Mouse (Mus musculus): ENCODE data around the gene Gm49721.
"Not testable (repeated sequence)": the region's sequence is repeated elsewhere in the genome, so short reads cannot be mapped to it uniquely, and the experiment has no call there.

- not testable (repeated sequence) for TF ChIP-seq CTCF (conservative IDR thresholded peaks at IDR 0.05; ENCODE audit: low read length); POU5F1 (IDR thresholded peaks at IDR 0.05; ENCODE audit: borderline replicate concordance, low read length); NANOG (IDR thresholded peaks at IDR 0.05; ENCODE audit: borderline replicate concordance, low read length)
These were observed 18.4 kb upstream of the Gm49721 start for GRCm38 (mm10) chr17:6960349-6960748.
